Mouse (Mus musculus) midbrain, embryonic 10.5 days (tissue): ENCODE results near the gene Camta1. TPM values are rescaled to one million over a fixed set of nuclear protein-coding genes. Genes with fewer than 3 reads are reported as not detected.

ENCODE experiments used
- DNase-seq: peaks from one replicate; pipeline ENCODE4 v3.0.0-alpha.2; 2017; ENCODE audit warnings: low spot score
- H3K27ac ChIP-seq: fragments of 300-500 bp; sonication (generic); replicated peaks from 2 replicates; pipeline ENCODE4 v1.5.1; 2016; ENCODE audit warnings: mild to moderate bottlenecking
- H3K27me3 ChIP-seq: fragments of 300-500 bp; sonication (generic); 2 replicates; pipeline ENCODE4 v1.6.1; 2016; ENCODE audit warnings: low read depth, mild to moderate bottlenecking; ENCODE audit not compliant: poor library complexity, severe bottlenecking
- H3K36me3 ChIP-seq: fragments of 300-500 bp; sonication (generic); 2 replicates; pipeline ENCODE4 v1.6.1; 2016; ENCODE audit warnings: mild to moderate bottlenecking, moderate library complexity
- H3K4me1 ChIP-seq: fragments of 300-500 bp; sonication (generic); 2 replicates; pipeline ENCODE4 v1.6.1; 2016
- H3K4me3 ChIP-seq: fragments of 300-500 bp; sonication (generic); 2 replicates; pipeline ENCODE4 v1.5.1; 2016; ENCODE audit warnings: mild to moderate bottlenecking, moderate library complexity
- H3K9me3 ChIP-seq: fragments of 300-500 bp; sonication (generic); replicated peaks from 2 replicates; pipeline ENCODE4 v1.6.1; 2016; ENCODE audit warnings: mild to moderate bottlenecking
- WGBS: fragments of 180-500 bp; shearing (Covaris S2); methylation state at CpG from one replicate; pipeline ENCODE4 v1.1.7; 2016; 5-methylcytosine and 5-hydroxymethylcytosine counted together
- polyA plus RNA-seq: library from polyadenylated mRNA; unstranded; fragments of >200 nt; fragmentation: Nextera tagmentation; extraction: Ambion mirVana; gene quantifications from 2 replicates; pipeline ENCODE4 v1.2.1, GENCODE M21; 2016

Camta1 gene
- polyA plus RNA-seq, 1 experiment from 2014 or later, result 137 TPM

- Histone ChIP-seq H3K9me3 (no peaks in the 10 kb centered on the region), H3K36me3 (peaks cover 100% of the 10 kb centered on the region), H3K4me1 (no peaks in the 10 kb centered on the region), H3K4me3 (no peak overlapping the region), H3K27me3 (no peaks in the 10 kb centered on the region), H3K27ac (no peak overlapping the region)
- DNase-seq, result no peak
- 86% methylated on average over 5 of the region's 5 CpGs for WGBS
Observed at GRCm38 (mm10) chr4:151083027-151083426, 778.6 kb downstream of the Camta1 start.

GRCm38 (mm10) chr4:151081977-151082376 is 779.7 kb downstream of the Camta1 start:
- Histone ChIP-seq H3K36me3 (peaks cover 100% of the 10 kb centered on the region), H3K4me3 (no peak overlapping the region), H3K27ac (no peak overlapping the region), H3K9me3 (no peaks in the 10 kb centered on the region), H3K4me1 (no peaks in the 10 kb centered on the region), H3K27me3 (no peaks in the 10 kb centered on the region)
- WGBS, result 95% methylated on average over 13 of the region's 13 CpGs
- no peak for DNase-seq

- WGBS, result 87% methylated on average over 2 of the region's 2 CpGs
- no peaks in the 10 kb centered on the region for H3K4me1 ChIP-seq
- peaks cover 100% of the 10 kb centered on the region for H3K36me3 ChIP-seq
- H3K27ac ChIP-seq, result no peak overlapping the region
- H3K27me3 ChIP-seq, result no peaks in the 10 kb centered on the region
- H3K9me3 ChIP-seq, result no peaks in the 10 kb centered on the region
- DNase-seq, result no peak
- no peak overlapping the region for H3K4me3 ChIP-seq
Observed at GRCm38 (mm10) chr4:151081355-151081754, 780.3 kb downstream of the Camta1 start.

- no peak for DNase-seq
- WGBS, result 97% methylated on average over 15 of the region's 15 CpGs
- peaks cover 2% of the 10 kb centered on the region; the same call in 1 of the 2 replicates for H3K4me1 ChIP-seq
- peaks cover 100% of the 10 kb centered on the region for H3K36me3 ChIP-seq
- H3K4me3 ChIP-seq, result no peak overlapping the region
- H3K9me3 ChIP-seq, result no peaks in the 10 kb centered on the region
- no peaks in the 10 kb centered on the region for H3K27me3 ChIP-seq
- no peak overlapping the region for H3K27ac ChIP-seq
Observed at GRCm38 (mm10) chr4:151074817-151075216, 786.9 kb downstream of the Camta1 start.

- H3K4me1 ChIP-seq, result peaks cover 2% of the 10 kb centered on the region; the same call in 1 of the 2 replicates
- no peaks in the 10 kb centered on the region for H3K27me3 ChIP-seq
- peak; percentile 62 for DNase-seq
- no peak overlapping the region for H3K4me3 ChIP-seq
- WGBS, result 59% methylated on average over 13 of the region's 13 CpGs
- no peak overlapping the region for H3K27ac ChIP-seq
- H3K9me3 ChIP-seq, result no peaks in the 10 kb centered on the region
- H3K36me3 ChIP-seq, result peaks cover 100% of the 10 kb centered on the region
Observed at GRCm38 (mm10) chr4:151073108-151073744, 788.5 kb downstream of the Camta1 start.

GRCm38 (mm10) chr4:151070962-151071361 is 790.7 kb downstream of the Camta1 start:
- H3K4me3 ChIP-seq, result no peak overlapping the region
- no peak overlapping the region for H3K27ac ChIP-seq
- H3K27me3 ChIP-seq, result no peaks in the 10 kb centered on the region
- no peak for DNase-seq
- peaks cover 97% of the 10 kb centered on the region for H3K36me3 ChIP-seq
- WGBS, result 88% methylated on average over 7 of the region's 7 CpGs
- no peaks in the 10 kb centered on the region for H3K9me3 ChIP-seq
- H3K4me1 ChIP-seq, result peaks cover 2% of the 10 kb centered on the region; the same call in 1 of the 2 replicates

- no peak for DNase-seq
- Histone ChIP-seq H3K36me3 (peaks cover 94% of the 10 kb centered on the region), H3K4me3 (no peak overlapping the region), H3K9me3 (no peaks in the 10 kb centered on the region), H3K4me1 (no peaks in the 10 kb centered on the region), H3K27ac (no peak overlapping the region), H3K27me3 (no peaks in the 10 kb centered on the region)
- WGBS, result 78% methylated on average over 4 of the region's 4 CpGs
Observed at GRCm38 (mm10) chr4:151068751-151069150, 792.9 kb downstream of the Camta1 start.

GRCm38 (mm10) chr4:151059566-151059965 is 802.1 kb downstream of the Camta1 start:
- Histone ChIP-seq H3K4me1 (peaks cover 21% of the 10 kb centered on the region), H3K9me3 (no peaks in the 10 kb centered on the region), H3K27ac (no peak overlapping the region), H3K4me3 (no peak overlapping the region), H3K27me3 (no peaks in the 10 kb centered on the region), H3K36me3 (peaks cover 54% of the 10 kb centered on the region)
- WGBS, result 97% methylated on average over 4 of the region's 4 CpGs
- DNase-seq, result no peak

- 84% methylated on average over 4 of the region's 4 CpGs for WGBS
- Histone ChIP-seq H3K27ac (peak overlapping the region; percentile 92), H3K4me1 (peaks cover 21% of the 10 kb centered on the region), H3K27me3 (no peaks in the 10 kb centered on the region), H3K9me3 (no peaks in the 10 kb centered on the region), H3K36me3 (peaks cover 54% of the 10 kb centered on the region), H3K4me3 (peak overlapping the region; percentile 97)
- DNase-seq, result no peak
Observed at GRCm38 (mm10) chr4:151058634-151059033, 803.0 kb downstream of the Camta1 start.

GRCm38 (mm10) chr4:151057347-151058321 is 804.0 kb downstream of the Camta1 start, which contains the start of gene Vamp3:
TSS of gene Vamp3 (minus strand) at chr4:151057963.
- Histone ChIP-seq H3K36me3 (peaks cover 50% of the 10 kb centered on the region), H3K27ac (peak within 1 kb of the TSS; percentile 92), H3K4me3 (peak within 1 kb of the TSS; percentile 97), H3K9me3 (no peaks in the 10 kb centered on the region), H3K27me3 (no peaks in the 10 kb centered on the region), H3K4me1 (peaks cover 21% of the 10 kb centered on the region)
- peak; percentile 100 for DNase-seq
- WGBS, result under 1% methylated on average over 114 of the region's 114 CpGs

GRCm38 (mm10) chr4:151051162-151051561 is 810.5 kb downstream of the Camta1 start:
- 92% methylated on average over 1 of the region's 1 CpGs for WGBS

GRCm38 (mm10) chr4:151046524-151046923 is 815.2 kb downstream of the Camta1 start:
- no peak for DNase-seq
- no peak overlapping the region for H3K4me3 ChIP-seq
- no peak overlapping the region for H3K27ac ChIP-seq
- H3K36me3 ChIP-seq, result peaks cover 49% of the 10 kb centered on the region
- 90% methylated on average over 3 of the region's 3 CpGs for WGBS
- peaks cover 19% of the 10 kb centered on the region for H3K4me1 ChIP-seq
- peaks cover 17% of the 10 kb centered on the region; the same call in 1 of the 2 replicates for H3K27me3 ChIP-seq
- H3K9me3 ChIP-seq, result no peaks in the 10 kb centered on the region

More at GRCm38 (mm10) chr4:151051162-151051561, 810.5 kb downstream of the Camta1 start:
- H3K27me3 ChIP-seq, result no peaks in the 10 kb centered on the region
- H3K4me1 ChIP-seq, result peaks cover 1% of the 10 kb centered on the region
- no peak overlapping the region for H3K4me3 ChIP-seq
- H3K36me3 ChIP-seq, result peaks cover 81% of the 10 kb centered on the region
- H3K27ac ChIP-seq, result no peak overlapping the region
- no peaks in the 10 kb centered on the region for H3K9me3 ChIP-seq
- no peak for DNase-seq
